Mouse (Mus musculus): ENCODE data around the gene Kctd20. TPM values are rescaled to one million over a fixed set of nuclear protein-coding genes. Genes with fewer than 3 reads are reported as not detected.
"Not testable (repeated sequence)": the region's sequence is repeated elsewhere in the genome, so short reads cannot be mapped to it uniquely, and the experiment has no call there.

Kctd20 gene
- polyA plus RNA-seq, 1 experiment from 2014 or later = 38.2 TPM

DNA sequence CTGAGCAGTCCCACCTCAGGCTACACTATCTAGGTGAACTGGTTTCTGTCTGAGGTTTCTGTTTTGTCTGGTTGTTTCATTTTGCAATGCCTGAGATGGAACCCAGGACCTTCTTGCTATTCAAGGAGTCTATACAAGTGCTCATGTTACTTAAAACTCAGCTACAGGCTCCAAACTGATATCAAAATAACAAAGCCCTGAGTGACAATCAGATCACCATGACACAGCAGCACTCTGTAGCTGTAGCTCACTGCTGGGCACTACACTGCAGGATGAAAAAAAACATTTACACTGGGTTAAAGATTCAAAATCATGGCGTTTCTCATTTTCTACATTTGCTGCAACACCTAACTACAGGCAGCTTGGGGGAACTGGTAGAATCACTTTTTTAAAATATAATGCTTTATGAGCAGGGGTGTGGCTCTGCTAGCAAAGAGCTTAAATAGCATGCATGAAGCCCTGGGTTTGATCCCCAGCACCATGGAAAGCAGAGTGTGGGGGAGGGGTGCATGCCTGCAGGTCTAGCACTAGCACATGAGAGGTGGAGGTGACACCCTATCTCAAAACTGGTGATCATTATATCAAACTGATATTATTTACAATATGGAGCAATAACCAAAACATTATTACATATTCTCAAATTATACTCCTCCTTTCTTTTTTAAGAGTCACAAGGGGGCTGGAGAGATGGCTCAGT is 33.1 kb downstream of the Kctd20 start:
- POLR2A ChIA-PET = no interaction called here
- ATAC-seq = no peak
- in situ Hi-C loops (cut with MboI; ENCODE audit: low pct_unique_long_range_greater_than_20kb) = no loop called here
- CTCF ChIA-PET = interaction anchor here (3.1 kb wide), 1 partner anchor 111 kb away, joined by 8 read pairs; no protein-coding TSS in a partner anchor
- TF ChIP-seq CTCF (IDR thresholded peaks at IDR 0.05) = no peak
- DNase-seq (ENCODE audit: low read depth, low spot score) = no peak
- H3K27me3 ChIP-seq = no peaks in the 10 kb centered on the region

DNA sequence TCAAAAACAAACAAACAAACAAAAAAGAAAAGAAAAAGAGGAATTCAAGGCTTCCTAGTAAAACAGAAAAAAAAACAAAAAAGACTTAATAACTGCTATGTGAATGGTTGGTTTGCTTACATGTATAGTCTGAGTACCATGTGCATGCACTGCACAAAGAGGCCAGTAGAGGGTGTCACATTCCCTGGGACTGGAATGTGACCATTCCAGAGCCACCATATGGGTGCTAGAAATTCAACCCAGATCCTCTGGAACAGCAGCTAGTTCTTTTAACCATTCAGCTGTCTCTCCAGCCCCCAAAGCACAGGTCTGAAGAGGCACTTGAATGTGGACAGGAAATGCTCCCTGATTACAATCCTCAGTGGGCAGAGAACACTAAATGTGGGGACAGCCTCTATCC is 35.1 kb downstream of the Kctd20 start:
- POLR2A ChIA-PET = interaction anchor here (0.5 kb wide), 1 partner anchor 807 kb away, joined by 3 read pairs; no protein-coding TSS in a partner anchor
- DNase-seq (ENCODE audit: low read depth, low spot score) (no peak), ATAC-seq (no peak)
- CTCF ChIA-PET = interaction anchor here (0.8 to 3.4 kb wide), 12 partner anchors 9 to 184 kb away, joined by 3 to 15 read pairs (median 4); partner anchors contain the start of gene Stk38
- no peaks in the 10 kb centered on the region for H3K27me3 ChIP-seq
- in situ Hi-C loops (cut with MboI; ENCODE audit: low pct_unique_long_range_greater_than_20kb) = no loop called here
- peak; percentile 76 for TF ChIP-seq CTCF (IDR thresholded peaks at IDR 0.05)

DNA sequence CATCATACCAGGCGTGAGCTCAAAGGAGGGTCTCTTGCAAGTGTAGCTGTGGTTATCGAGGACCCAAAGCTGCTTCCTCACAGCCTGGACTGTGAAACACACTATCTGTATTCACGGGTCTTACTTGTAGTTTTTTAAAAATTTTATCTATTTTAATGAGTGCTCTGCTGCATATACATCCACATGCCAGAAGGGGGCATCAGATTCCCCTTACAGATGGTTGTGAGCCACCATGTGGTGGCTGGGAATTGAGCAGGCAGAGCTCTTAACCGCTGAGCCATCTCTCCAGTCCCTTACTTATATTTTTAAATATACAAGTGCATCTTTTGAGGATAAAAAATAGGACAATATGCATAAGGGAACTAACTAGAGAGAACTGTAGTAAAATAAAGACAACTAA is 36.0 kb downstream of the Kctd20 start:
- H3K27me3 ChIP-seq = no peaks in the 10 kb centered on the region
- CTCF ChIA-PET = interaction anchor here (0.5 to 3.4 kb wide), 15 partner anchors 8 to 184 kb away, joined by 3 to 15 read pairs (median 4); partner anchors contain the start of gene Stk38
- DNase-seq (ENCODE audit: low read depth, low spot score) (no peak), ATAC-seq (no peak)
- POLR2A ChIA-PET = interaction anchor here (0.5 to 1.3 kb wide), 2 partner anchors 20 to 807 kb away, joined by 3 read pairs; partner anchors contain the start of gene Stk38
- TF ChIP-seq CTCF (IDR thresholded peaks at IDR 0.05) = peak; percentile 92
- in situ Hi-C loops (cut with MboI; ENCODE audit: low pct_unique_long_range_greater_than_20kb) = no loop called here

DNA sequence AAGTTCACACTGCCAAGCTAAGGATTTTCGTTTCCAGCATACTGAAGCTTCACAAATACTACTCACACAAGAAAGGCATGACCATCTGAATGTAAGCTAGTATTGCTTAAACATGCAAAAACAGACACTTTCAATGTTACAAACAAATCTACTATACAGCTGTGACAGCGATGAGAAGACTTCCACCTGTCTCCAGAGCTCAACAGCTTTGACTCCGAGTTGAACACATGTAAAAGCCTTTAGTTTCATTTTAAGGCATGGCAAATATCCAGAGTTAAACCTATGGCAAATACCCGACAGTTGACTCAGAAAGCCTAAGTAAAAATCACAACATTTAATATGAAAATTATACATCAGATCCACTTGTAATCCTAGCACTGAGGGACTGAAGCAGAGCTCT is 36.5 kb downstream of the Kctd20 start:
- POLR2A ChIA-PET = interaction anchor here (1.3 kb wide), 1 partner anchor 19 kb away, joined by 3 read pairs; the partner anchor contains the start of gene Stk38

DNA sequence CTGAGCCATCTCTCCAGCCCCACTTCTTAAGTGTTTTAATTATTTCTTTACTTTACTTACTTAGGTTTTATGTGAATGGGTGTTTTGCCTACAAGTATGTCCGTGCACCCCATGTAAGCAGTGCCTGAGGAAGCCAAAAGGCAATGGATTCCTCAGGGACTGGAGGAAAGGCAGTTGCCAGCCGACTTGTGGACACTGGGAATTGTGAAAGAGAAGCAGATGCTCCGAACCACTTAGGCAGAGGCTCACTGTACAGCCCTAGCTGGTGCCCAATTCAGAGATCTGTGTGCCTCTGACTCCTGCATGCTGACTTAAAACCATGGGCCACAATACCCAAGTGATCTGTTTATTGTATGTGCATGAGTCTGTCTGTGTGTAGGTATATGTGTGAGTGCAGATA is 37.2 kb downstream of the Kctd20 start:
- CTCF ChIA-PET = interaction anchor here (3.4 kb wide), 1 partner anchor 10 kb away, joined by 11 read pairs; no protein-coding TSS in a partner anchor
- no peaks in the 10 kb centered on the region for H3K27me3 ChIP-seq
- ATAC-seq (no peak), DNase-seq (ENCODE audit: low read depth, low spot score) (no peak)
- no peak for TF ChIP-seq CTCF (IDR thresholded peaks at IDR 0.05)
- in situ Hi-C loops (cut with MboI; ENCODE audit: low pct_unique_long_range_greater_than_20kb) = no loop called here
- POLR2A ChIA-PET = no interaction called here

More for the DNA sequence above, 36.5 kb downstream of the Kctd20 start:
- H3K27me3 ChIP-seq = no peaks in the 10 kb centered on the region
- ATAC-seq (no peak), DNase-seq (ENCODE audit: low read depth, low spot score) (no peak)
- in situ Hi-C loops (cut with MboI; ENCODE audit: low pct_unique_long_range_greater_than_20kb) = no loop called here
- CTCF ChIA-PET = interaction anchor here (0.8 to 3.4 kb wide), 8 partner anchors 10 to 108 kb away, joined by 4 to 15 read pairs (median 6); no protein-coding TSS in a partner anchor
- TF ChIP-seq CTCF (IDR thresholded peaks at IDR 0.05) = no peak

DNA sequence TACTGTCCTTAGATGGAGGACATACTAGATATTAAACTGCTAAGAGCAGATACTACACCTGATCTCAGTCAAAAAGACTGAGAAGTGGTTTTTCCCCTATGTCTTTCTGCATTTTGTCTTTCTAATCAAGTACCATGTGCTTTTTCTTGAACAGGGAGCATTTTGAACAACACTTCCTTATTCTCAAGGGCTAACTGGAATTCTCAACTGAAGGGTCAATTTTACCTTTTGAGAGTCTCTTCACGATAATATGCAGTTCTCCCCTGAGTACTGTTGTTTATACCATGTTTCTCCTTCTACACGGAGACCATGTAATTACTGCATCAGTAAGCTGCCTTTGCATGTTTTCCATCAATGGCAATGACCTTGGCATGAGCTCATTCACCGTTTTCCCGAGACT is 38.3 kb downstream of the Kctd20 start:
- ChIA-PET POLR2A (interaction anchor here (0.7 to 0.9 kb wide), 2 partner anchors 14 to 55 kb away, joined by 3 read pairs; no protein-coding TSS in a partner anchor), CTCF (interaction anchor here (1.0 kb wide), 1 partner anchor 15 kb away, joined by 3 read pairs; no protein-coding TSS in a partner anchor)
- no peak for ATAC-seq
- H3K27me3 ChIP-seq = no peaks in the 10 kb centered on the region
- no peak for DNase-seq (ENCODE audit: low read depth, low spot score)
- no peak for TF ChIP-seq CTCF (IDR thresholded peaks at IDR 0.05)
- in situ Hi-C loops (cut with MboI; ENCODE audit: low pct_unique_long_range_greater_than_20kb) = no loop called here

DNA sequence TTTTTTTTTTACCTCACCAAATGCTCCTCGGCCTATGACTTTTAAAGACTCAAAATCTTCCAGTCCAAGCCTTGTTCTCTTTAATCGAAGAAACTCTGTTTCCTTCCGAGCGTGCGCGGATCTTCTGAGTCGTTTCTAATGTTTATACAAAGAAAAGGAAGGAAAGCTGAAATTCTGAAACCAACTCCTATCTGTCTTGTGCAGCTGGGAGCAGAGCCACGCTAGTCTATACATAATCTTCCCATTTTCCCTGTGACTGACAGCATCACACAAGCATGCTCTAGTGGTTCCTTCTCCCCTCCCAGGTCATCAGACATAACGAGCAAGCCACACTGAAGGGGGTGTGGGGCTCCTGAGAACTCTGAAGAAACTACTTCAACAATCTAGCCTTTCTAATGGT is 39.5 kb downstream of the Kctd20 start:
- H3K27me3 ChIP-seq = no peaks in the 10 kb centered on the region
- DNase-seq (ENCODE audit: low read depth, low spot score) (no peak), ATAC-seq (no peak)
- in situ Hi-C loops (cut with MboI; ENCODE audit: low pct_unique_long_range_greater_than_20kb) = no loop called here
- CTCF ChIA-PET = interaction anchor here (0.7 kb wide), 1 partner anchor 9 kb away, joined by 3 read pairs; no protein-coding TSS in a partner anchor
- POLR2A ChIA-PET = interaction anchor here (0.7 to 0.9 kb wide), 2 partner anchors 13 to 36 kb away, joined by 3 read pairs; no protein-coding TSS in a partner anchor
- TF ChIP-seq CTCF (IDR thresholded peaks at IDR 0.05) = no peak

DNA sequence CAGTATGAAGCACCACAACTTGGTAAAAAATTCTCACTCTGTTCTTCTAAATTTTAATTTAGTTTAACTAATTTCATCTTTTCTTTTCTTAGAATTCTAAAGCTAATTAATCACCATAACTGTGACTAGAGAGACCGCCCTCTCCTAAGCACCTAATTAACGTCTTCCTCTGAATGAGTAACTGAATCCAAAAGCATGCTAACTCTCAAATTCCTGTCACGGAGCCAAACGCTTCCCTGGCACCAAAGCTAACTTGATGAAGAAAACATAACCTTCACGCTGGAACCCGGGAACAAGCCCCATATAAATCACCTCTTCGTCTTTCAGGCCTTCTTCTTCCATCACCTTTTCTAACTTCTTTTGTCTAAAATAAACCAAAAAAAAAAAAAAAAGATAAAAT is 40.4 kb downstream of the Kctd20 start:
- no peak for DNase-seq (ENCODE audit: low read depth, low spot score)
- ChIA-PET CTCF (no interaction called here), POLR2A (interaction anchor here (0.6 to 0.7 kb wide), 2 partner anchors 21 to 38 kb away, joined by 3 read pairs; no protein-coding TSS in a partner anchor)
- H3K27me3 ChIP-seq = no peaks in the 10 kb centered on the region
- no peak for ATAC-seq
- in situ Hi-C loops (cut with MboI; ENCODE audit: low pct_unique_long_range_greater_than_20kb) = no loop called here
- no peak for TF ChIP-seq CTCF (IDR thresholded peaks at IDR 0.05)

DNA sequence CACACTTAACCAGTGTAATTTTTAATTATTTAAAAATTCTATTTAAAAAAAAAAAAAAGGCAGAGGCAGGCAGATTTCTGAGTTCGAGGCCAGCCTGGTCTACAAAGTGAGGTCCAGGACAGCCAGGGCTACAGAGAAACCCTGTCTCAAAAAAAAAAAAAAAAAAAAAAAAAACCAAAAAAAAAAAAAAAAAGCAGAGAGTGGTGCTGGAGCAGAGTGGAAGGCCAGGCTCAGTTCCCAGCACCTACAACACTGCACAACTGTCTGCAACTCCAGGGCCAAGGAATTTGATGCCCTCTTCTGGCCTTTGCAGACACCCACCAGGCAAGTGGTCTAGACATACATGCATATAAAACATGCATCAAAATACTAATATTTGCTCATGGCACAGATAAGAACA is 41.3 kb downstream of the Kctd20 start:
- ATAC-seq; H3K27me3 ChIP-seq; DNase-seq (ENCODE audit: low read depth, low spot score); in situ Hi-C loops (cut with MboI; ENCODE audit: low pct_unique_long_range_greater_than_20kb); CTCF ChIA-PET: not testable (repeated sequence)
- POLR2A ChIA-PET = interaction anchor here (0.5 to 0.7 kb wide), 2 partner anchors 10 to 22 kb away, joined by 3 to 4 read pairs; no protein-coding TSS in a partner anchor

DNA sequence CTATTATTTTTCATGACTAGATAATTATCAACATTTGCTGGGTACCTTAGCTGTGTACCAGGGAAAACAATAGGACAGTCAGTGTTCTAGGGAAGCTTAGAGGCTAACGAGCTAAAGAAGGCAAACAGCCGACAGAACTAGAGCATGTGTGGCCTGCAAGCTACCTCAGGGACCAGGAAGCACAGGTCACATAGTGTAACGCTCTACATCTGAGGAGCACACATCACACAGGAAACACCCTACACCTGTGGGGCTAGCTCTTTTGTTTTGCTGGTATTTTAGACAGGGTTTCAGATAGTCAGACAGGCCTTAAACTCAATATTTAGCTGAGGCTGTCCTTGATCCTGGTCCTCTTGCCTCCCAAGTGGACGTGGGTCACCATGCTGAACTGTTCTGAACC is 42.9 kb downstream of the Kctd20 start:
- no peak for TF ChIP-seq CTCF (IDR thresholded peaks at IDR 0.05)
- ATAC-seq = no peak
- ChIA-PET POLR2A (interaction anchor here (1.2 kb wide), 1 partner anchor 12 kb away, joined by 4 read pairs; no protein-coding TSS in a partner anchor), CTCF (no interaction called here)
- DNase-seq (ENCODE audit: low read depth, low spot score) = no peak
- in situ Hi-C loops (cut with MboI; ENCODE audit: low pct_unique_long_range_greater_than_20kb) = no loop called here
- H3K27me3 ChIP-seq = no peaks in the 10 kb centered on the region

DNA sequence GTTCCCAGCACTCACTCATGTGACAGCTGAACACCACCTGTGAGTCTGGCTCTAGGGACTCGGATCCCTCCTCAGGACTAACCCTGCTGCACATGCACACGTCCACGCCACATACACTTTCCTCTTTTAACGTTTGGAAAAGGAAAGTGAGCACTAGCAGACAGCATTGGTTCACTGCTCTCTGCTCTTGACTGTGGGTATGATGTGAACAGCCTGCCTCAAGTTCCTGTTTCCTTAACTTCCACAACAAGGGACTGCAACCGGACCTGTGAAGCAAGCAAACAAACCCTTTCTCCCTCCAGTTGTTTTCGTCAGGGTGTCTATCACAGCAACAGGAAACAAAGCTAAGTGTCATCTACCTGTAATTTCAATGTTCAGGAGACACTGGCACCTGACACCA is 48.7 kb downstream of the Kctd20 start:
- DNase-seq (ENCODE audit: low read depth, low spot score) (no peak), ATAC-seq (no peak)
- in situ Hi-C loops (cut with MboI; ENCODE audit: low pct_unique_long_range_greater_than_20kb) = no loop called here
- H3K27me3 ChIP-seq = no peaks in the 10 kb centered on the region
- POLR2A ChIA-PET = no interaction called here
- TF ChIP-seq CTCF (IDR thresholded peaks at IDR 0.05) = no peak
- CTCF ChIA-PET = no interaction called here
